ENCODE assay signal across 18 mouse cellular contexts in the genomic region with DNA sequence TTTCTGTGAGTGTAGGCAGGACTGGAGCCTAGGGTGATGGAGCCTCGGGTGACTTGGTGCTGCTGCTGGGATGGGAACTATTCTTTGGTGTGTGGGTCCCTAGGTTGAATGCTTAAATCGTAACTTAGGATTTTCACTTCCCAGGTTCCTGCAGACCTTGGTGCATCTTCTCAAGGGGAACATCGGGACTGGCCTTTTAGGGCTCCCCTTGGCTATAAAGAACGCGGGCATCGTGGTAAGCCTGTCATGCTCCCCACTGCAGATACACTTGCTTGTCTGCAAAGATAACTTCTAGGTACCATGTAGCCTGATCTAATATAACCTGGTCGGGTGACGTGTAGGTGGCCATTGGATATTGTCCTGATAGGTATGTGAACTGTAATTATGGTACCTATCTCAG.
"Had no signal": no experiment of that assay in that cellular context is flagged by ENCODE, and none has a peak within 500 bp of the region (broad histone marks: within the 10 kb centered on the region; RNA-seq: fewer than 3 reads in every experiment).

No protein-coding gene starts in this region.

- H3K9me3 ChIP-seq: limb, embryonic 12.5 days; limb, embryonic 15.5 days had no signal

- DNase-seq: kidney, postnatal 25 days; layer of hippocampus, adult 9-11 months; liver, postnatal 0 days; lung, embryonic 14.5 days; right cerebral cortex, adult 18-20 months; right cerebral cortex, postnatal 14 days; right cerebral cortex, postnatal 4 days; thymus, adult 2 months; thymus, postnatal 14 days; thymus, postnatal 4 days had no signal

- ATAC-seq: liver, postnatal 0 days had no signal

- H3K27me3 ChIP-seq: limb, embryonic 12.5 days; limb, embryonic 15.5 days had no signal

- H3K9ac ChIP-seq: limb, embryonic 12.5 days; limb, embryonic 15.5 days; liver, embryonic 14.5 days; liver, postnatal 0 days; lung, embryonic 14.5 days had no signal

- H3K4me1 ChIP-seq: limb, embryonic 12.5 days; limb, embryonic 15.5 days had no signal

- H3K27ac ChIP-seq: kidney, postnatal 0 days; layer of hippocampus, adult 2 months; limb, embryonic 12.5 days; limb, embryonic 15.5 days; liver, embryonic 14.5 days; macrophage; stomach, postnatal 0 days had no signal

- H3K4me3 ChIP-seq: layer of hippocampus, adult 2 months; limb, embryonic 12.5 days; limb, embryonic 15.5 days had no signal

- H3K4me2 ChIP-seq: limb, embryonic 12.5 days; limb, embryonic 15.5 days; liver, embryonic 11.5 days; lung, embryonic 14.5 days had no signal
